Mouse (Mus musculus) midbrain, postnatal 0 days (tissue): ENCODE measurements around the gene Best2. TPM values are rescaled to one million over a fixed set of nuclear protein-coding genes. Genes with fewer than 3 reads are reported as not detected.

Experiments used
- ATAC-seq: fragments of 200-750 bp; cut with Nextera tagmentation; 2 replicates; pipeline ENCODE4 v1.8.0; 2017; ENCODE audit warnings: moderate number of reproducible peaks, mild to moderate bottlenecking, moderate TSS enrichment, moderate library complexity; ENCODE audit not compliant: low FRiP score
- DNase-seq: peaks from one replicate; pipeline ENCODE4 v3.0.0-alpha.2; 2015; ENCODE audit warnings: low spot score
- H3K27ac ChIP-seq: fragments of 300-500 bp; sonication (generic); 2 replicates; pipeline ENCODE4 v1.5.1; 2014; ENCODE audit warnings: low read depth, mild to moderate bottlenecking, low read length, mixed read lengths
- H3K27me3 ChIP-seq: fragments of 300-500 bp; sonication (generic); 2 replicates; pipeline ENCODE4 v1.6.1; 2014; ENCODE audit warnings: low read length, control low read depth, mixed read lengths; ENCODE audit not compliant: insufficient read depth
- H3K36me3 ChIP-seq: fragments of 300-500 bp; sonication (generic); 2 replicates; pipeline ENCODE4 v1.6.1; 2014; ENCODE audit warnings: low read length, control low read depth, mixed read lengths; ENCODE audit not compliant: insufficient read depth
- H3K4me1 ChIP-seq: fragments of 300-500 bp; sonication (generic); 2 replicates; pipeline ENCODE4 v1.6.1; 2014; ENCODE audit warnings: mild to moderate bottlenecking, control low read depth, antibody characterized with exemption, low read length, mixed read lengths; ENCODE audit not compliant: insufficient read depth
- H3K4me2 ChIP-seq: fragments of 300-500 bp; sonication (generic); 2 replicates; pipeline ENCODE4 v1.6.1; 2014; ENCODE audit warnings: low read depth, mild to moderate bottlenecking, low read length, mixed read lengths; ENCODE audit not compliant: poor library complexity, severe bottlenecking
- H3K4me3 ChIP-seq: fragments of 300-500 bp; sonication (generic); 2 replicates; pipeline ENCODE4 v1.5.1; 2014; ENCODE audit warnings: low read depth, mild to moderate bottlenecking, low read length, moderate library complexity
- H3K9ac ChIP-seq: fragments of 300-500 bp; sonication (generic); replicated peaks from 2 replicates; pipeline ENCODE4 v1.6.1; 2014; ENCODE audit warnings: mild to moderate bottlenecking, low read length, moderate library complexity, mixed read lengths; ENCODE audit not compliant: poor library complexity, severe bottlenecking
- H3K9me3 ChIP-seq: fragments of 300-500 bp; sonication (generic); 2 replicates; pipeline ENCODE4 v1.6.1; 2016; ENCODE audit warnings: low read length, control low read depth
- CTCF ChIP-seq: IDR thresholded peaks from 2 replicates; pipeline ENCODE4 v1.5.1; 2016; ENCODE audit warnings: antibody characterized with exemption, mild to moderate bottlenecking
- WGBS: fragments of 180-500 bp; shearing (Covaris S2); extraction: QIAGEN DNeasy Blood & Tissue Kit; methylation state at CpG from one replicate; pipeline ENCODE4 v1.1.7; 2014; 5-methylcytosine and 5-hydroxymethylcytosine counted together
- polyA plus RNA-seq: library from polyadenylated mRNA; unstranded; fragments of >200 nt; fragmentation: Nextera tagmentation; extraction: Ambion mirVana; gene quantifications from 2 replicates; pipeline ENCODE4 v1.2.1, GENCODE M21; 2015
- total RNA-seq: library from RNA; depleted of rRNA; stranded (reverse); fragments of >200 nt; gene quantifications from 2 replicates; pipeline ENCODE4 v1.2.3, GENCODE M21; 2014

The Best2 gene
- total and polyA plus RNA-seq, 2 experiments from 2014 or later, result 0.15 TPM; not detected in 1

DNA sequence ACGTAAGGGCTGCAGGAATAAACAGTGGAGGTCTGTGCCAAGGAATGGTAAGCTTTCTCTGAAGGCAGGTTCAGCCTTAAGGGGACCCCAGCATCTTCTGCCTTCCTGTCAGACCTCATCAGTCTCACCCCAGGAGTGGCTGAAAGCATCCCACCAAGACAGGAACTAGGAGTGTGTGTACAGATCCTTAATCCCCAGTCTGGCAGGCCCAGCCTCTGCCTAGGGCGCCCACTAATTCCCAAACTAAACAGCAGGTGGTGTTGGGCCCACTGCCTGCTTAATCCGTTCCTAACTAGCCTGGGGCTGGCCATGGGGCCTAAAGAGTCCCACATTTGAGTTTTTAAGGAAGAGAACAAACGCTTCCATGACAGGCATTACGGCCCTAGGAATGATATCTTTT lies 2.9 kb upstream of the Best2 start:
- peak; percentile 38; the same call in 1 of the 2 replicates for ATAC-seq

DNA sequence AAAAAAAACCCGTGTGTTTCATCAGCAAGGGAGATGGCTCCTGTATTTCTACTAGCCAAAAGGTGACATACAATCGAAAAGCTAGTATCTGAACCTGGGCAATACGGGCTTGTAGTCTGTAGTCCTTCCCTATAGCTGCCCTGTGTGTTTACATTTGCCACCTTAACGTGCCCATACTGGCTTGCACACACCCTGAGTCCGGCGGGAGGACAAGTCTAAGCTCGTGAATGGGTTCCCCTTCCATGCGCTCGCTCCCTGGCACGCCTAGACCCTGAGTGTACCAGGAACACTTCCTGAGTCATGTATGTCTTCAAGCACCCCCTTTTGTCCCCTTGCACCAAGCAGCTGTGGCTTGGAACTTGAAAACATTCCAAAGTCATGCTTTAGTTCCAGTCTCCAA lies 2.4 kb upstream of the Best2 start:
- ATAC-seq, result no peak
- H3K4me3 ChIP-seq, result no peak overlapping the region
- H3K9ac ChIP-seq, result no peak overlapping the region
- no peak overlapping the region for H3K27ac ChIP-seq
- DNase-seq, result no peak
- H3K4me1 ChIP-seq, result 0 out of 2 replicates have a peak, but pooled peaks cover 4% of the 10 kb centered on the region
- H3K4me2 ChIP-seq, result no peak overlapping the region
- H3K36me3 ChIP-seq, result peaks cover 26% of the 10 kb centered on the region
- H3K9me3 ChIP-seq, result no peaks in the 10 kb centered on the region
- H3K27me3 ChIP-seq, result peaks cover 4% of the 10 kb centered on the region; the same call in 1 of the 2 replicates
- no peak for TF ChIP-seq CTCF
- WGBS, result 67% methylated on average over 10 of the region's 10 CpGs

More for the DNA sequence above, 2.9 kb upstream of the Best2 start:
- Histone ChIP-seq H3K9ac (no peak overlapping the region), H3K27ac (no peak overlapping the region), H3K4me1 (0 out of 2 replicates have a peak, but pooled peaks cover 4% of the 10 kb centered on the region), H3K4me3 (no peak overlapping the region), H3K27me3 (0 out of 2 replicates have a peak, but pooled peaks cover 3% of the 10 kb centered on the region), H3K4me2 (no peak overlapping the region), H3K9me3 (no peaks in the 10 kb centered on the region), H3K36me3 (peaks cover 27% of the 10 kb centered on the region)
- WGBS, result 20% methylated on average over 5 of the region's 5 CpGs
- 0 out of 2 replicates have a peak, but pooled peaks have one; percentile 9 for TF ChIP-seq CTCF
- DNase-seq, result no peak

DNA sequence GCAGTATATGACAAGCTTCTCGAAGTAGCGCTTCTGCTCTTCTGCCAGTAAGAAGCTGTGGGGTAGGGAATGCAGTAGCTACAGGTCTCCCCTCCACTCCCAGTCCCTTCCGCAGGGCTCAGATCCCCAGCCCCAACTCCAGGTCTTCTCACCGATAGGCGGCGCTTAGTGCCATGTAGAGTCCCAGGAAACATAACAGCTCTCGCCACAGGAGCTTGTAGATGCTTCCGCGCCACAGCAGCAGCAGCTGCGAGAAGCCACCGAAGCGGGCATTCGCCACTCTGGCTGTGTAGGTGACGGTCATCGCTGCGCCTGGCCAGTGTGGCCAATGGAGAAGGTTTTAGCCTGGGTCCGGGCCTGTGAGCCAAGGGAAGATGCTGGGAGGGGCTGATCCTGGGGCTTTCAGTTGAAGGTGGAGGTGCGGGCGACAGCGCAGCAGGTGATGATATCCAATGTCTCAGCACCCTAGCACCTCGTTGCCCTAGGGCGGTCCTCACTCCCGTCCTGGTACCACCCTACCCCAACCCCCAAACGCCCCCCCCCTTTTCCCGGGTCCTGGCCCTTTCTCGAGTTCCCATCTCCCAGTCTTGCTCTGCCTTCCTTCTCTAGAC lies 996 bp downstream of the Best2 start:
- peak overlapping the region; percentile 33 for H3K4me3 ChIP-seq
- no peak overlapping the region for H3K27ac ChIP-seq
- H3K9me3 ChIP-seq, result no peaks in the 10 kb centered on the region
- 7% methylated on average over 25 of the region's 26 CpGs for WGBS
- 0 out of 2 replicates have a peak, but pooled peaks cover 4% of the 10 kb centered on the region for H3K4me1 ChIP-seq
- H3K27me3 ChIP-seq, result peaks cover 15% of the 10 kb centered on the region
- ATAC-seq (peak; percentile 64), DNase-seq (peak; percentile 90)
- peak overlapping the region; percentile 70 for H3K4me2 ChIP-seq
- peak overlapping the region; percentile 64 for H3K9ac ChIP-seq
- peaks cover 7% of the 10 kb centered on the region for H3K36me3 ChIP-seq
- peak; percentile 79 for TF ChIP-seq CTCF

DNA sequence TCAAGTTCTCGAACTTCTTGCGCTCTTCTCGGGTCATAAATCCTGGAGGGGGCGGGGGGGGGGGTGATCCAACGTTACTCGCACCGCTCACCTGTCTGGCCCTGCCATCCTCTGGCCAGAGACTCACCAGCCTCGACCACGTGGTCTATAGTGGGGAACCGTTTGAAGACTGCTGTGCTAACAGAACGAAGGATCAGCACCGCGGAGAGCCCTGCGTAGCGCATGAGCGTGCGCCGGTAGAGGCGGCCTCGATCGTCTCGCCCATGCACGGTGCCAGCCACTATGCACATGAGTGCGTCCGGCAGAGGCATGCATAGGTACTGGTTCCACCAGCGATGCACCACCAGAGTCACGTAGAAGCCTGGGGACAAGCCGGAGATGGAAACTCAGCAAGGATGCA lies 3.1 kb downstream of the Best2 start:
- 0 out of 2 replicates have a peak, but pooled peaks have one; percentile 42 for ATAC-seq
- Histone ChIP-seq H3K27ac (no peak overlapping the region), H3K9ac (no peak overlapping the region), H3K9me3 (no peaks in the 10 kb centered on the region), H3K4me3 (no peak overlapping the region), H3K4me2 (no peak overlapping the region), H3K4me1 (0 out of 2 replicates have a peak, but pooled peaks cover 4% of the 10 kb centered on the region), H3K36me3 (no peaks in the 10 kb centered on the region), H3K27me3 (peaks cover 21% of the 10 kb centered on the region)
- WGBS, result 18% methylated on average over 27 of the region's 28 CpGs
- no peak for TF ChIP-seq CTCF
- DNase-seq, result no peak

DNA sequence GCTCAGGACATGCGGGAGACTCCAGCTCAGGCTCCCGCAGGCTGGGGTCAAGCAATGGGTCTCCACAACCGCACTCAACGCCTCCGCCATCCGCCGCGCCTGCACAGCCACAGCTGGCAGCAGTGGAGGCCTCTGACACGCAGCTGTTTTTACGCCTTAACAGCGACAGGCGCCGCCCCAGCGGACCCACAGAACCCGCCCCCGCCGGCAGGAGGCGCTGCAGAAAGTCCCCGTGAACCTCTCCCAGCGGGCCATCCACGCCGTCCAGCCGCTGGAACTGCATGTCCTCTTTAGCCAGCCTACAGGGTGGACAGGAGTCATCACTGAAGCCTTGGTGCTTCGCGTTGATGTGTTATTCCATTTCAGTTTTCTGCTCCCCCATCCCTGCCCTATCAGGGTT lies 6.6 kb downstream of the Best2 start:
- TF ChIP-seq CTCF, result peak; percentile 25; the same call in 1 of the 2 replicates
- peaks cover 21% of the 10 kb centered on the region for H3K27me3 ChIP-seq
- no peak overlapping the region for H3K27ac ChIP-seq
- no peak for DNase-seq
- WGBS, result 19% methylated on average over 24 of the region's 25 CpGs
- ATAC-seq, result no peak
- H3K4me3 ChIP-seq, result no peak overlapping the region
- no peak overlapping the region for H3K4me2 ChIP-seq
- 0 out of 2 replicates have a peak, but pooled peaks cover 5% of the 10 kb centered on the region for H3K36me3 ChIP-seq
- no peak overlapping the region for H3K9ac ChIP-seq
- H3K4me1 ChIP-seq, result no peaks in the 10 kb centered on the region
- no peaks in the 10 kb centered on the region for H3K9me3 ChIP-seq

DNA sequence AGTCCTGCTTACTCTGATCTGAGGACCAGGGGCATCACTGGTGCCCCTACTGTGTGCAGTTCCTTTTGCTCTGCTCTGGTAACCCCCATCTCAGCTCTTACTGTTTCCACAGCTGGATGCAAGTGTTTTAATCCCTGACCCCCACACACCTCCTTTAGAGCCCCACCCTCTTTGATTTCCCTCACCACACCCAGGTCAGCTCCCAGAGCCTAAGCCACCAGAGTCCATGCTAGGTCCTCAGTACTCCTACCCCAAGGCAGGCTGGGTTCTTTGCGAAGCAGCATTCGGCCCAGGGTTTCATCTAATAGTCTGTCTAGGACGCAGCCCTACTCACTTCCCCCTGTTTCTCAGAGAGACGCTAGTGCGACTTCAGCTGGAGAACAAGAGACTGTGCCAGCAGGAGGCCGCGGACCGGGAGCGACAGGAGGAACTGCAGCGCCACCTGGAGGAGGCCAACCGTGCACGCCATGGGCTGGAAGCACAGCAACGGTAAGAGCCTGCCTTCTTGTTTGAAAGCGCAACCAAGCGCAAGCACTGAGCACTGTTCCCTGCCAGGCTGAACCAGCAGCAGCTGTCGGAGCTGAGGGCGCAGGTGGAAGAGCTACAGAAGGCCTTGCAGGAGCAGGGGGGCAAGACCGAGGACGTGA lies 16.6 kb downstream of the Best2 start:
- Histone ChIP-seq H3K36me3 (peaks cover 23% of the 10 kb centered on the region; the same call in 1 of the 2 replicates), H3K4me3 (no peak overlapping the region), H3K4me2 (peak overlapping the region; percentile 10; the same call in 1 of the 2 replicates), H3K27ac (no peak overlapping the region), H3K27me3 (no peaks in the 10 kb centered on the region), H3K9me3 (no peaks in the 10 kb centered on the region), H3K9ac (0 out of 2 replicates have a peak overlapping the region, but pooled peaks have one; percentile 8), H3K4me1 (no peaks in the 10 kb centered on the region)
- peak; percentile 48 for ATAC-seq
- WGBS, result 5% methylated on average over 19 of the region's 19 CpGs
- TF ChIP-seq CTCF, result peak; percentile 88
- peak; percentile 90 for DNase-seq
